Mouse (Mus musculus): ENCODE measurements at regions not wholly inside any gene's neighbourhood (a gene's known extent, or its start where the extent isn't known, plus 50 kb on each side); places are given as distances from the start of the nearest gene placed in this dataset.
A peak's percentile ranks its signal among the peaks of the same experiment; 100 is the strongest.

- DNase-seq (ENCODE audit: extremely low read depth), result no peak
- TF ChIP-seq BHLHE40 (IDR thresholded peaks at IDR 0.05; ENCODE audit: low read depth, low read length) (peak; percentile 26; the same call in 1 of the 2 replicates), NELFE (IDR thresholded peaks at IDR 0.05; ENCODE audit: low read depth, low read length) (no peak), RAD21 (IDR thresholded peaks at IDR 0.05; ENCODE audit: low read depth, low read length) (no peak)
Measured at GRCm38 (mm10) chr17:45195779-45196178, 237.8 kb downstream of the Cdc5l start.

DNA sequence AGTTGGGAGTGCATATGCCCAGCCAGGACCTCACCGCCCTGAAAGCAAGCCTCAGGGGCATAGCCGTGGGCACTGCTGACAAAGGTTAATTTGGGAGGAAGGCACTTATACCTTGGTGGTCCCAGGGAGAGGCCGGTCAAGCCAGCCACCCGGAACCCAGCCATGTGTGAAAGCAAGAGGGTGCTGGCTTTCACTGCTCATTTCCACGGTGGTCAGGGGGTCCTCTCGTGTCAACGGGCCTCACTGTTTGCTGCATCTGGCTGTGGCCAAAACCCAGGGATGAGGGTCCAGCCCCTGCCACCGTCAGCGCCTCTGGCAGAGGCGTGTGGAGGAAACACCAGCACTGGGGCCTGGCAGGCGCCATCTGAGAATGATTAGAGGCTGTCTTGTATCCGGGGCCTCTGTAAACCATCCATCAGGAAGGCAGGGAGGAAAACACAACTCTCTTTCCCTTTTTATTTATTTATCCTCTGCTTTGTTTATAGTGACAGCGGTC lies 238.7 kb downstream of the Cdc5l start:
- H3K27ac ChIP-seq (ENCODE audit: insufficient read depth, low read depth), result no peak overlapping the region
- no peaks in the 10 kb centered on the region for H3K9me3 ChIP-seq (replicated peaks; ENCODE audit: low read length)
- dilution Hi-C loops (cut with MboI; ENCODE audit: extremely low pct_ligation_motif_present, extremely low pct_unique_long_range_greater_than_20kb, low sequenced_read_pairs) (no loop called here), in situ Hi-C loops (cut with MboI; ENCODE audit: low pct_ligation_motif_present, low pct_unique_long_range_greater_than_20kb, low sequenced_read_pairs) (no loop called here)
- no peak for TF ChIP-seq EP300 (IDR thresholded peaks at IDR 0.05; ENCODE audit: low read length)
- no peak for TF ChIP-seq JUND (conservative IDR thresholded peaks at IDR 0.05; ENCODE audit: low read depth, low read length)
- TF ChIP-seq MYC (IDR thresholded peaks at IDR 0.05; ENCODE audit: low read depth, low read length), result no peak
- no peak for TF ChIP-seq MAX (IDR thresholded peaks at IDR 0.05; ENCODE audit: low read length)
- TF ChIP-seq IRF4 (IDR thresholded peaks at IDR 0.05; ENCODE audit: low read depth, low read length), result no peak
- no peak for TF ChIP-seq BHLHE40 (IDR thresholded peaks at IDR 0.05; ENCODE audit: low read depth, low read length)
- TF ChIP-seq E2F4 (IDR thresholded peaks at IDR 0.05; ENCODE audit: insufficient replicate concordance, low read depth, low read length), result no peak
- no peak for TF ChIP-seq MXI1 (IDR thresholded peaks at IDR 0.05; ENCODE audit: low read depth, low read length)
- no peaks in the 10 kb centered on the region for H3K27me3 ChIP-seq (replicated peaks)
- H3K79me2 ChIP-seq (replicated peaks; ENCODE audit: control insufficient read depth, extremely low read depth, insufficient read depth, poor library complexity, severe bottlenecking), result no peaks in the 10 kb centered on the region
- no peak overlapping the region for H3K4me3 ChIP-seq (replicated peaks in 1 of 3; ENCODE audit: low read depth in 2 of 3, low read length in 2 of 3, poor library complexity in 1 of 3)
- no peaks in the 10 kb centered on the region for H3K4me1 ChIP-seq (ENCODE audit: control insufficient read depth in 1 of 2, insufficient read depth in 2 of 2)
- H3K4me2 ChIP-seq (ENCODE audit: insufficient read depth, low read depth, poor library complexity, severe bottlenecking), result no peak overlapping the region
- H3K36me3 ChIP-seq (replicated peaks in 1 of 2; ENCODE audit: control insufficient read depth in 1 of 2, insufficient read depth in 1 of 2, low read length in 1 of 2), result no peaks in the 10 kb centered on the region
- no peak for DNase-seq (ENCODE audit: extremely low read depth)
- no peak overlapping the region for H3K9ac ChIP-seq (ENCODE audit: insufficient read depth, low read depth)

More at GRCm38 (mm10) chr17:45195779-45196178, 237.8 kb downstream of the Cdc5l start:
- Histone ChIP-seq H3K36me3 (replicated peaks in 1 of 2; ENCODE audit: control insufficient read depth in 1 of 2, insufficient read depth in 1 of 2, low read length in 1 of 2) (no peaks in the 10 kb centered on the region), H3K4me1 (ENCODE audit: control insufficient read depth in 1 of 2, insufficient read depth in 2 of 2) (no peaks in the 10 kb centered on the region), H3K27ac (ENCODE audit: insufficient read depth, low read depth) (no peak overlapping the region), H3K9me3 (replicated peaks; ENCODE audit: low read length) (no peaks in the 10 kb centered on the region), H3K27me3 (replicated peaks) (no peaks in the 10 kb centered on the region), H3K9ac (ENCODE audit: insufficient read depth, low read depth) (no peak overlapping the region), H3K4me3 (replicated peaks in 1 of 3; ENCODE audit: low read depth in 2 of 3, low read length in 2 of 3, poor library complexity in 1 of 3) (no peak overlapping the region), H3K4me2 (ENCODE audit: insufficient read depth, low read depth, poor library complexity, severe bottlenecking) (no peak overlapping the region), H3K79me2 (replicated peaks; ENCODE audit: control insufficient read depth, extremely low read depth, insufficient read depth, poor library complexity, severe bottlenecking) (no peaks in the 10 kb centered on the region)
- dilution Hi-C loops (cut with MboI; ENCODE audit: extremely low pct_ligation_motif_present, extremely low pct_unique_long_range_greater_than_20kb, low sequenced_read_pairs), result no loop called here
- in situ Hi-C loops (cut with MboI; ENCODE audit: low pct_ligation_motif_present, low pct_unique_long_range_greater_than_20kb, low sequenced_read_pairs), result no loop called here

- no peaks in the 10 kb centered on the region for H3K79me2 ChIP-seq (replicated peaks; ENCODE audit: control insufficient read depth, extremely low read depth, insufficient read depth, poor library complexity, severe bottlenecking)
- TF ChIP-seq TBP (conservative IDR thresholded peaks at IDR 0.05; ENCODE audit: low read depth, low read length) (no peak), TCF12 (IDR thresholded peaks at IDR 0.05; ENCODE audit: low read depth, low read length) (no peak), UBTF (IDR thresholded peaks at IDR 0.05; ENCODE audit: low read depth, low read length) (no peak), GABPA (IDR thresholded peaks at IDR 0.05; ENCODE audit: insufficient replicate concordance, low read depth, low read length) (no peak), MEF2A (IDR thresholded peaks at IDR 0.05; ENCODE audit: borderline replicate concordance, low read depth, low read length) (no peak), ZMIZ1 (IDR thresholded peaks at IDR 0.05; ENCODE audit: low read depth, low read length) (no peak), NRF1 (IDR thresholded peaks at IDR 0.05; ENCODE audit: low read depth, low read length) (no peak), POLR2AphosphoS2 (IDR thresholded peaks at IDR 0.05; ENCODE audit: low read depth, low read length) (no peak), SMC3 (IDR thresholded peaks at IDR 0.05; ENCODE audit: low read depth, low read length) (no peak), ELF1 (IDR thresholded peaks at IDR 0.05; ENCODE audit: low read depth, low read length) (no peak), PAX5 (IDR thresholded peaks at IDR 0.05; ENCODE audit: low read length) (no peak), NELFE (IDR thresholded peaks at IDR 0.05; ENCODE audit: low read depth, low read length) (no peak), ZKSCAN1 (IDR thresholded peaks at IDR 0.05; ENCODE audit: borderline replicate concordance, low read depth, low read length) (no peak), MAZ (IDR thresholded peaks at IDR 0.05; ENCODE audit: low read depth, low read length) (no peak), ETS1 (conservative IDR thresholded peaks at IDR 0.05; ENCODE audit: low read depth, low read length) (no peak), EP300 (IDR thresholded peaks at IDR 0.05; ENCODE audit: low read length) (no peak), E2F4 (IDR thresholded peaks at IDR 0.05; ENCODE audit: insufficient replicate concordance, low read depth, low read length) (no peak), JUND (conservative IDR thresholded peaks at IDR 0.05; ENCODE audit: low read depth, low read length) (no peak), USF2 (conservative IDR thresholded peaks at IDR 0.05; ENCODE audit: low read depth, low read length) (no peak)
- dilution Hi-C loops (cut with MboI; ENCODE audit: extremely low pct_ligation_motif_present, extremely low pct_unique_long_range_greater_than_20kb, low sequenced_read_pairs), result no loop called here
Measured at GRCm38 (mm10) chr17:45193456-45194025, 240.0 kb downstream of the Cdc5l start.

More at GRCm38 (mm10) chr17:45193456-45194025, 240.0 kb downstream of the Cdc5l start:
- no peak overlapping the region; the same call in 1 of the 2 replicates for H3K4me2 ChIP-seq (ENCODE audit: insufficient read depth, low read depth, poor library complexity, severe bottlenecking)
- no peaks in the 10 kb centered on the region for H3K4me1 ChIP-seq (ENCODE audit: control insufficient read depth in 1 of 2, insufficient read depth in 2 of 2)
- H3K36me3 ChIP-seq (replicated peaks in 1 of 2; ENCODE audit: control insufficient read depth in 1 of 2, insufficient read depth in 1 of 2, low read length in 1 of 2), result no peaks in the 10 kb centered on the region
- no peaks in the 10 kb centered on the region for H3K27me3 ChIP-seq (replicated peaks)
- H3K27ac ChIP-seq (ENCODE audit: insufficient read depth, low read depth), result no peak overlapping the region
- H3K9ac ChIP-seq (ENCODE audit: insufficient read depth, low read depth), result no peak overlapping the region
- no peaks in the 10 kb centered on the region for H3K9me3 ChIP-seq (replicated peaks; ENCODE audit: low read length)
- in situ Hi-C loops (cut with MboI; ENCODE audit: low pct_ligation_motif_present, low pct_unique_long_range_greater_than_20kb, low sequenced_read_pairs), result no loop called here
- H3K4me3 ChIP-seq (replicated peaks in 1 of 3; ENCODE audit: low read depth in 2 of 3, low read length in 2 of 3, poor library complexity in 1 of 3), result no peak overlapping the region
- no peak for DNase-seq (ENCODE audit: extremely low read depth)
